Mouse (Mus musculus) lung, embryonic 15.5 days (tissue): ENCODE measurements at regions not wholly inside any gene's neighbourhood (a gene's known extent, or its start where the extent isn't known, plus 50 kb on each side); places are given as distances from the start of the nearest gene placed in this dataset.

ENCODE experiments used
- ATAC-seq: fragments of 200-750 bp; cut with Nextera tagmentation; 2 replicates; pipeline ENCODE4 v1.8.0; 2017; ENCODE audit warnings: moderate number of reproducible peaks, borderline replicate concordance; ENCODE audit not compliant: low FRiP score, low TSS enrichment; ENCODE audit errors: extremely low read depth
- H3K27ac ChIP-seq: fragments of 300-500 bp; sonication (generic); 2 replicates; pipeline ENCODE4 v1.5.1; 2015; ENCODE audit warnings: moderate library complexity, mild to moderate bottlenecking, inconsistent platforms
- H3K27me3 ChIP-seq: fragments of 300-500 bp; sonication (generic); 2 replicates; pipeline ENCODE4 v1.6.1; 2015; ENCODE audit warnings: inconsistent platforms
- H3K36me3 ChIP-seq: fragments of 300-500 bp; sonication (generic); 2 replicates; pipeline ENCODE4 v1.6.1; 2015; ENCODE audit warnings: inconsistent platforms
- H3K4me1 ChIP-seq: fragments of 300-500 bp; sonication (generic); 2 replicates; pipeline ENCODE4 v1.6.1; 2015; ENCODE audit warnings: inconsistent platforms
- H3K4me2 ChIP-seq: fragments of 300-500 bp; sonication (generic); 2 replicates; pipeline ENCODE4 v1.6.1; 2015; ENCODE audit warnings: inconsistent platforms, mild to moderate bottlenecking, moderate library complexity
- H3K4me3 ChIP-seq: fragments of 300-500 bp; sonication (generic); 2 replicates; pipeline ENCODE4 v1.5.1; 2015; ENCODE audit warnings: mild to moderate bottlenecking, inconsistent platforms
- H3K9ac ChIP-seq: fragments of 300-500 bp; sonication (generic); 2 replicates; pipeline ENCODE4 v1.6.1; 2015; ENCODE audit warnings: inconsistent platforms
- H3K9me3 ChIP-seq: fragments of 300-500 bp; sonication (generic); 2 replicates; pipeline ENCODE4 v1.6.1; 2016; ENCODE audit warnings: inconsistent platforms
- WGBS: fragments of 180-500 bp; shearing (Covaris S2); methylation state at CpG from one replicate; pipeline ENCODE4 v1.1.7; 2015; 5-methylcytosine and 5-hydroxymethylcytosine counted together

- Histone ChIP-seq H3K27me3 (no peaks in the 10 kb centered on the region; the same call in 1 of the 2 replicates), H3K36me3 (no peaks in the 10 kb centered on the region), H3K9me3 (no peaks in the 10 kb centered on the region), H3K4me3 (no peak overlapping the region), H3K4me1 (peaks cover 9% of the 10 kb centered on the region; the same call in 1 of the 2 replicates), H3K27ac (no peak overlapping the region), H3K4me2 (0 out of 2 replicates have a peak overlapping the region, but pooled peaks have one; percentile 5), H3K9ac (no peak overlapping the region)
- ATAC-seq, result no peak
- WGBS, result 26% methylated on average over 10 of the region's 10 CpGs
Observed at GRCm38 (mm10) chr5:119131461-119131860, 539.0 kb upstream of the Tbx3 start.

DNA sequence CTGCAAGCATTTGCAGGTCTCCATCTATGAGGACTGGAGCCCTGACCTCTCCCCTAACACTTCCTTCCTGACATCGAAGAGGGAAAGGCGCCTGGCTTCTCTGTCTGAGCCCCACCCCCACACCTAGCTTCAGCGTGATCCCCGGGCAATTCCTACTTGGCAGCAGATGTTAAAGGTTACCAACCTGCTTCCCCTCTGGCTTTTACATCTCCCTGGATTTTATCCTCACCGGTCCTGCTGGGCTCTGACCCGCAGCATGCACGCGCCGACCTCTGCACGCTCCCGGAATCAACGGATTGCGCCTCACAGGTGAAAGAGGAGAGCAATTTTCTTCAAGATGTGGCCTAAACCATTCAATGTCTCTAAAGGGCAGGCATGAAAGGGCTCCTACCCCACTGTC is 537.1 kb upstream of the Tbx3 start:
- H3K27ac ChIP-seq, result no peak overlapping the region
- no peaks in the 10 kb centered on the region for H3K36me3 ChIP-seq
- WGBS, result 56% methylated on average over 13 of the region's 13 CpGs
- H3K9ac ChIP-seq, result no peak overlapping the region
- H3K9me3 ChIP-seq, result no peaks in the 10 kb centered on the region
- no peak overlapping the region for H3K4me2 ChIP-seq
- H3K27me3 ChIP-seq, result peaks cover 5% of the 10 kb centered on the region; the same call in 1 of the 2 replicates
- no peak for ATAC-seq
- no peak overlapping the region for H3K4me3 ChIP-seq
- H3K4me1 ChIP-seq, result peaks cover 18% of the 10 kb centered on the region; the same call in 1 of the 2 replicates

DNA sequence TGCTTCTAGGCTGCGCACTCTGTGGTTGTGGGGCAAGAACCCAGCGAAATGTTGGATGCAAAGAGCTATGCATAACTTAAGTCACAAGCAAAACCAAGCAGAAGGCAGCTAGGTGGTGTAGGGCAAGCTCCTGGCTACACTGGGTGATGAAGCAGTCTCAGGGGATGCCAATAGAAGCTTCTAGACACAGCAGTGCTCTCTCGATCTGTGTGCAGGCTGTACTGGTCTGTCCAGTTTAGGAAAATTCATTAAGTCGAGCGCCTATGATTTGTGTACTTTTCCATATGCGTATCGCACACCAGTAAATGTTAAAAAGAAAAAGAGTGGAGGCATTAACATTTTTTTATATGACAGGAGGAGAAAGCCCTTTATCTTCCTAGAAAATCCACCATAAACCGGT is 533.6 kb upstream of the Tbx3 start:
- no peak for ATAC-seq
- WGBS, result 53% methylated on average over 8 of the region's 8 CpGs
- no peak overlapping the region for H3K27ac ChIP-seq

DNA sequence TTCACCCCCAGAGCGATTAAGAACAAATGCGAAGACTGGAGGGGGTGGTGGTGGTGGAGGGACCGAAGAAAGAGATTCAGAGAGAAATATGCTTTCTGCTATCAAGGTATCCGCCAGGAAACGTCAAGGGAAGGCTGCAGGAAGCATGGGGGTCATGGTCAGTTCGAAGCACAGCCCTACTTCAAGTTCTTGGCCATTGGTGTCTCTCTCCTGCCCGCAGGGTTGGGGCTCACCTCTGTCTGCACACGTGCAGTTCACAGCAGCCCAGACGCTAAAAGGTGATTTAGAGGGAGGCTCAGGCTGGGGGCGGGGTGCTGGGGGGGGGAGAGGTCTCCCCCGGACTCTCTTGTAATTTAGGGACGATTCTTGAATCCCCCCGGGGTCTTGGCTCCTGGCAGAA is 533.1 kb upstream of the Tbx3 start:
- Histone ChIP-seq H3K4me1 (peaks cover 19% of the 10 kb centered on the region), H3K27me3 (peaks cover 5% of the 10 kb centered on the region; the same call in 1 of the 2 replicates), H3K36me3 (no peaks in the 10 kb centered on the region), H3K27ac (no peak overlapping the region), H3K9ac (no peak overlapping the region), H3K9me3 (no peaks in the 10 kb centered on the region), H3K4me2 (peak overlapping the region; percentile 32), H3K4me3 (no peak overlapping the region)
- WGBS, result 34% methylated on average over 13 of the region's 13 CpGs
- no peak for ATAC-seq

More for the DNA sequence above, 533.6 kb upstream of the Tbx3 start:
- peaks cover 5% of the 10 kb centered on the region; the same call in 1 of the 2 replicates for H3K27me3 ChIP-seq
- peaks cover 19% of the 10 kb centered on the region for H3K4me1 ChIP-seq
- no peak overlapping the region for H3K9ac ChIP-seq
- H3K9me3 ChIP-seq, result no peaks in the 10 kb centered on the region
- no peaks in the 10 kb centered on the region for H3K36me3 ChIP-seq
- 0 out of 2 replicates have a peak overlapping the region, but pooled peaks have one; percentile 32 for H3K4me2 ChIP-seq
- no peak overlapping the region for H3K4me3 ChIP-seq

- 50% methylated on average over 10 of the region's 10 CpGs for WGBS
- Histone ChIP-seq H3K36me3 (no peaks in the 10 kb centered on the region), H3K9me3 (no peaks in the 10 kb centered on the region), H3K4me3 (no peak overlapping the region), H3K9ac (no peak overlapping the region), H3K27ac (no peak overlapping the region), H3K4me1 (peaks cover 19% of the 10 kb centered on the region), H3K27me3 (peaks cover 5% of the 10 kb centered on the region; the same call in 1 of the 2 replicates), H3K4me2 (peak overlapping the region; percentile 32)
- no peak for ATAC-seq
Observed at GRCm38 (mm10) chr5:119137821-119138221, 532.6 kb upstream of the Tbx3 start.

GRCm38 (mm10) chr5:119138293-119138692 is 532.2 kb upstream of the Tbx3 start:
- Histone ChIP-seq H3K27me3 (peaks cover 5% of the 10 kb centered on the region; the same call in 1 of the 2 replicates), H3K4me1 (peaks cover 19% of the 10 kb centered on the region), H3K27ac (no peak overlapping the region), H3K9ac (no peak overlapping the region), H3K9me3 (no peaks in the 10 kb centered on the region), H3K36me3 (no peaks in the 10 kb centered on the region), H3K4me3 (no peak overlapping the region), H3K4me2 (peak overlapping the region; percentile 24; the same call in 1 of the 2 replicates)
- ATAC-seq, result no peak
- WGBS, result 32% methylated on average over 14 of the region's 14 CpGs

DNA sequence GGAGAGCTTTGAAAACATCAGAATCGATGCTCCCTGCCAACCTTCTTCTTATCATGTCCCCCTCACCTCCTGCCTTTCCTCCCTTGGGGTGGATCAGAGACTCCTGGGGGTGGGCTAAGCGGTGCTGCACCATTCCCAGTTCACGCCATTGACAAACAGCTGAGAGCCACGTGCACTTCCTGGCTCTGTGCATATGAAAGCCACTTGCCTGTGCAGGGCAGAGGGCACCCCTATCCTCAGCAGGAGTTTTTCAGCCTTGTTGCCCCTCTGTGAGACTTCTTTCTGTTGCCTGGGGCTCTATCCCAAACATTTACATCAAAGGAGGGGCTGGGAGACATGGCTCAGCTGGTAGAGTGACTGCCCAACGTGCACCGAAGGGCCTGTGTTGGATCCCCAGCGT is 531.1 kb upstream of the Tbx3 start:
- 38% methylated on average over 7 of the region's 7 CpGs for WGBS
- H3K4me1 ChIP-seq, result peaks cover 19% of the 10 kb centered on the region
- no peak for ATAC-seq
- H3K36me3 ChIP-seq, result no peaks in the 10 kb centered on the region
- no peak overlapping the region for H3K9ac ChIP-seq
- H3K27ac ChIP-seq, result no peak overlapping the region
- peaks cover 5% of the 10 kb centered on the region; the same call in 1 of the 2 replicates for H3K27me3 ChIP-seq
- H3K4me3 ChIP-seq, result no peak overlapping the region
- no peak overlapping the region for H3K4me2 ChIP-seq
- no peaks in the 10 kb centered on the region for H3K9me3 ChIP-seq

DNA sequence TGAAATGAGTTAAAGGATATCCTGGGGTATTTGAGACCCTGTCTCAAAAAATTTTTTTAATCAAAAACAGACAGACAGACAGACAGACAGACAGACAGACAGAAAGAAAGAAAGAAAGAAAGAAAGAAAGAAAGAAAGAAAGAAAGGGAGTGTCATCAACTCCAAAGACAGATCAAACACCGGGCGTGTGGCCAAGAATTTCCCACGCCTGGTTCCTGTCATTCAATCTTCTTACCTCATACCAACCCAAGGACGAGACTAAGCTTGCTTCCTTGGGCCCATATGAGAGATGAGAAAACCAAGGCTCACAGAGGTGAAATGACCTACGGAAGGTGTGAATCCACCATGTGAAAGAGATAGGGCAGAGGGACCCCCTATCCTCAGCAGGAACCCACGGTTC is 530.7 kb upstream of the Tbx3 start:
- Histone ChIP-seq H3K36me3 (no peaks in the 10 kb centered on the region), H3K4me3 (no peak overlapping the region), H3K27ac (no peak overlapping the region), H3K9me3 (no peaks in the 10 kb centered on the region), H3K4me2 (no peak overlapping the region), H3K9ac (no peak overlapping the region), H3K4me1 (peaks cover 19% of the 10 kb centered on the region), H3K27me3 (peaks cover 5% of the 10 kb centered on the region; the same call in 1 of the 2 replicates)
- 60% methylated on average over 6 of the region's 6 CpGs for WGBS
- ATAC-seq, result no peak

DNA sequence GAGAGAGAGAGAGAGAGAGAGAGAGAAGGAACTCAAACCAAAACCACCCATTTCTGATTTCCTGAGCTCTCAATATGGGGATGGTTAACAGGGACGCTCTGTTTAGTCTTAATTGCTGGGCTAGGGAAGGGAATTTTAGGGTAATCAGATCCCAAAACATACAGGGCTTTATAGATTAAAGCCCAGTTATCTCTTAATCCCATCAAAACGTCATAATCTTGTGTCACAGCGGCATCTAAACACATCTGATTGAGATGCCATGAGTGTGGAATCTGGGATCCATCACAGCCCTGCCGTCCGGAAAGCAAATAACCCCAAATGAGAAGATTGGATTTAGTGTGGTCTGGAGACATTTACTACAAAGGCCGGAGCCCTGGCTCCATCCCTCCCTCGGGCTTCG is 527.1 kb upstream of the Tbx3 start:
- WGBS, result 58% methylated on average over 8 of the region's 8 CpGs
- no peak for ATAC-seq
- no peaks in the 10 kb centered on the region for H3K36me3 ChIP-seq

GRCm38 (mm10) chr5:119149389-119150185 is 520.9 kb upstream of the Tbx3 start:
- no peaks in the 10 kb centered on the region for H3K27me3 ChIP-seq
- 77% methylated on average over 25 of the region's 25 CpGs for WGBS
- no peaks in the 10 kb centered on the region for H3K4me1 ChIP-seq
- H3K4me3 ChIP-seq, result no peak overlapping the region
- no peak for ATAC-seq
- no peak overlapping the region for H3K9ac ChIP-seq
- no peaks in the 10 kb centered on the region for H3K36me3 ChIP-seq
- no peak overlapping the region for H3K4me2 ChIP-seq
- no peak overlapping the region for H3K27ac ChIP-seq
- no peaks in the 10 kb centered on the region for H3K9me3 ChIP-seq

More for the DNA sequence above, 527.1 kb upstream of the Tbx3 start:
- Histone ChIP-seq H3K4me3 (no peak overlapping the region), H3K27me3 (no peaks in the 10 kb centered on the region), H3K9ac (no peak overlapping the region), H3K9me3 (no peaks in the 10 kb centered on the region), H3K4me1 (peaks cover 9% of the 10 kb centered on the region), H3K4me2 (no peak overlapping the region), H3K27ac (no peak overlapping the region)

DNA sequence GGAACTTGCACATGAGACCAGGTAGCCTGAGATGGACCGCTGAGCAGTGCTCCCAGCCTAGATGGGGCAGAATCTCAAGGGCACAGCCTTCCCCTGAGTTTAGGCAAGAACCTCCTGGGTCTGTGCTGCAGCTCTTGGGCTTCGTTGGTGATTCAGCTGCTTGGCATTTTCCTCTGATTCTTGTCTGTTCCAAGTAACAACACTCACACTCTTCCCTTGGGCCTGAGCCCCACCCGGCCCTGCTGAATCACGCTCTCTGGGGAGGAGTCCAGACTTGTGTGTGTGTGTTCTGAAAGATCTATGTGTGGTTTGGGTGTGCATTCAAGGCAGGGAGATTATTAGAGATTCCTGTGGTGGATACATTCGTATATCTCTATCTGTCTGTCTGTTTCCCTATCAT is 517.4 kb upstream of the Tbx3 start:
- ATAC-seq, result no peak
- 84% methylated on average over 5 of the region's 5 CpGs for WGBS
- no peak overlapping the region for H3K4me3 ChIP-seq
- no peak overlapping the region for H3K4me2 ChIP-seq
- H3K36me3 ChIP-seq, result no peaks in the 10 kb centered on the region
- no peak overlapping the region for H3K27ac ChIP-seq
- no peaks in the 10 kb centered on the region for H3K9me3 ChIP-seq
- no peak overlapping the region for H3K9ac ChIP-seq
- H3K4me1 ChIP-seq, result no peaks in the 10 kb centered on the region
- H3K27me3 ChIP-seq, result no peaks in the 10 kb centered on the region

DNA sequence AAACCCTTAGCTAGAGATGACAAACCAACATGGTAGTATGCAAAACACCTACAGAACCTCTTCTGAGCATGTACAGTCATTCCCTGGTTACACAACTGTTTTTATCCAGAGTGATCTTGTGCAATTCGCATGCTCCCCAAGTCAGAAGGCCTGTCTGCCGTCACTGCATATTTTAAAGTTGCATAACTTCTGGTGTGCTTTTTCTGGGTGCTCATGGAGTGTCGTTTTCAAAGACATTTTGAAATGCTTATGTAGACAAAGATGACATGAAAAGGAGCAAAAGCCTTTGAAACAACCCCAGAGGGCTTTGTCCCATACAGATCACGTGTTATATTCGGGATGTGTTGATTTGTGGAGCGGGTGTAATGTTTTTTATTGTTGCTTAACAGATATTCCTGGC is 513.8 kb upstream of the Tbx3 start:
- Histone ChIP-seq H3K27me3 (no peaks in the 10 kb centered on the region), H3K4me1 (no peaks in the 10 kb centered on the region), H3K9me3 (no peaks in the 10 kb centered on the region), H3K36me3 (no peaks in the 10 kb centered on the region), H3K4me2 (no peak overlapping the region), H3K4me3 (no peak overlapping the region), H3K27ac (no peak overlapping the region), H3K9ac (no peak overlapping the region)
- 60% methylated on average over 6 of the region's 6 CpGs for whole genome bisulfite sequencing
- ATAC-seq, result no peak; the same call in 1 of the 2 replicates
